Comparison of ENCODE assay signal across 15 mouse cellular contexts in genomic region chr4:72013583-72013982, GRCm38 (mm10).
DNase-seq lines count a peak whose midpoint lies in the region; ATAC-seq lines count a peak whose summit lies in the region.
"Had no signal": no experiment of that assay in that cellular context is flagged by ENCODE, and none has a peak within 500 bp of the region (broad histone marks: within the 10 kb centered on the region; RNA-seq: fewer than 3 reads in every experiment).

No protein-coding gene starts in this region.

- ATAC-seq in frontal cortex, adult (ENCODE audit: low TSS enrichment) = peak; percentile 79

- no peak for DNase-seq in frontal cortex, postnatal 25 days (ENCODE audit: low spot score in 2 of 2)
- peak; percentile 8 for DNase-seq in kidney, postnatal 10 days
- no peak for DNase-seq in kidney, adult 9 months
- DNase-seq in ovary, postnatal 14 days (ENCODE audit: low spot score) = peak; percentile 2
- DNase-seq in ovary, postnatal 36 days (ENCODE audit: low spot score) = no peak
- peak; percentile 9 for DNase-seq in right cerebral cortex, postnatal 4 days
- DNase-seq in c-Kit-positive CD71-positive TER-119-positive erythroid progenitor cells, embryonic 14.5 days (ENCODE audit: low spot score) = no peak
- DNase-seq: adrenal gland, postnatal 25 days; B cell, adult 2 months; cerebellum, adult 8-10 months; gastrocnemius, postnatal 10 days; heart, adult 18-20 months; kidney, postnatal 25 days; spleen, adult 18-20 months had no signal

Comparison
In these comparisons a context has a peak if more than half of its experiments do, and no peak if none do; other contexts are left out.
1. DNase-seq: peak in kidney, postnatal 10 days (single experiment), ovary, postnatal 14 days (single experiment) and right cerebral cortex, postnatal 4 days (single experiment); none in frontal cortex, postnatal 25 days (0 of 2), kidney, adult 9 months (single experiment), ovary, postnatal 36 days (single experiment) and c-Kit-positive CD71-positive TER-119-positive erythroid progenitor cells, embryonic 14.5 days (single experiment).